Mouse (Mus musculus) liver, embryonic 14.5 days (tissue): Measurements from ENCODE around the gene Nudt8.

Source experiments
- CTCF ChIP-seq: IDR thresholded peaks from 2 replicates; pipeline ENCODE4 v1.5.1; 2016; ENCODE audit warnings: antibody characterized with exemption, low read depth, control low read depth
- EP300 ChIP-seq: IDR thresholded peaks from 2 replicates; pipeline ENCODE4 v1.6.1; 2016; ENCODE audit warnings: antibody characterized with exemption, low read depth

GRCm38 (mm10) chr19:3985261-3985681 lies 15.1 kb upstream of the Nudt8 start:
- TF ChIP-seq CTCF (no peak), EP300 (no peak)
